Mouse (Mus musculus) c-Kit-positive CD71-positive TER-119-positive erythroid progenitor cells, embryonic 14.5 days (primary cell): ENCODE measurements around the gene Fyco1.
A peak's percentile ranks its signal among the peaks of the same experiment; 100 is the strongest.

ENCODE experiments used
- DNase-seq: peaks from one replicate; pipeline ENCODE4 v3.0.0-alpha.2; 2013; ENCODE audit warnings: low spot score

Fyco1 gene

DNA sequence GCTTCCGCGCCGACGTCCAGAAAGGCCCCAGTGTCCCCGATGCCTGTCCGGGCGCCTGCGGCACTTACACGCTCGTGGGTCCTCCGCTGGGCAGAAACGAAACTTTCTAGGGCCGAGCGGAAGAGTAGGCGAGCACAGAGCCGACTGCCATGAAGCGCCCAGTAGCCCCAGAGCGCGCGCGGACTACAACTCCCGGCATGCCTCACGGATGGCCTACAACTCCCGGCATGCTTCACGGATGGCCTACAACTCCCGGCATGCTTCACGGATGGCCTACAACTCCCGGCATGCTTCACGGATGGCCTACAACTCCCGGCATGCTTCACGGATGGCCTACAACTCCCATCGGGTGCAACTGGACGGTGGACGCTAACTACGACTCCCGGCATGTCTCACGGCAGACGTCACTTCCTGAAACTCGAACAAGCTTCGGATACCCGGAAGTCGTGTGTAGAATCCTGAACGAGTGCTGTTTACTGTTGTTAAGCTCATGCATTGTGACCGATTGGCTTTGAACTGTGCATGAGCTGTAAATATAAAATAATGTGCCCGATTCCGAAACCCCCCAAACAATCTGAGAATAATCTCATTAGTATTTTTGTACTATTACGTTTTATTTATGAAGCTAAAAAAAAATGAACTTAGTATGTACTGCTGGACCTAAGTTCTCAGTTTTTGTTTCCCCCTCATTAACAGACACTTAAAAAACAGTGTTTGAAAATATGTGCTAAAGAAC is at the start of gene Fyco1:
TSS of gene Fyco1 (minus strand) at position 187 of the 736 bp plus-strand sequence.
- peak; percentile 93 for DNase-seq

DNA sequence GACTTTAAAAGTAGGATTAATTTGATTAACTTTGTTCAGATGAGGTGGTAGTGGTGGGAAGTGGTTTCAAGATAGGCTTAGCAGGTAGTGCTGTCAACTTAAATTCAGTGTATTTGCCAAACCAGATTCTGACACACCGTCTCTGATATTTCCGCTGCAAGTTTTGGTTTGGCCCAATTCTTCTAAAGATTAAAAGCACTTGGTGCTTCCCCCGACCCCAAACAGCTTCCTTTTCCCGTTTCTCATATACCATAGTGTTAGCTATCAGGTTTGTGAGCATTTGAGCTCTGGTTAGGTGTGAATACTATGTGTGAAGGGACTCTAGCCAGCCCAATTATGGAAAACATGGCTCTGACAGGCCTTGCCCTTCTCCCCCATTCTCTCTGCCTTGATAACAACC is 20.4 kb upstream of the Fyco1 start:
- no peak for DNase-seq

DNA sequence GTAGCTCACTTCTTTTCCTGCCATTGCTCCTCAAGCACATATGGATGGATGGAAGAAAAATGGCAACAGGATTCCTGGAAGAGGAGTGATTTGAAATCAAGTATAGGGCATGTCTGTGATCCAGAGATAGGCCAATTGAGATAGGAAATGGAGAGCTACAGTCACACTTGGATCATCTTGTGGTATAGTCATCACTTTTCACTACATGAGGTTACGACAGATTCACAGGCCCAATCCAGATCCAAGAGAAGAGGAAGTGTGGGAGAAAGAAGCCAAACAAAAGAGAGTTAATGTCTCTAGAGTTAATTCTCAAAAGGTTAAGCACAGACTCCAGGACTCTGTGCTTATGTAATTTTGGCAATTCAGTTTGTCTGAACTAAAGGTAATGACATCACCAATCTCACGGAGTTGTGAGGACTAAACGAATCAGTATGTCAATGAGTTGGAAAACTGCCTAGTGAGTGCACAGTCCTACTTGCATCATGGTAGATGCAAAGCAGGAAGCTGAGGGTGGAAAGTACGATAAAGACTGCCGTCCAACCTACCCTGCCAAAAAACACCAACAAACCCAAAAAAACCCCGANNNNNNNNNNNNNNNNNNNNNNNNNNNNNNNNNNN is 17.6 kb upstream of the Fyco1 start:
- no peak for DNase-seq

DNA sequence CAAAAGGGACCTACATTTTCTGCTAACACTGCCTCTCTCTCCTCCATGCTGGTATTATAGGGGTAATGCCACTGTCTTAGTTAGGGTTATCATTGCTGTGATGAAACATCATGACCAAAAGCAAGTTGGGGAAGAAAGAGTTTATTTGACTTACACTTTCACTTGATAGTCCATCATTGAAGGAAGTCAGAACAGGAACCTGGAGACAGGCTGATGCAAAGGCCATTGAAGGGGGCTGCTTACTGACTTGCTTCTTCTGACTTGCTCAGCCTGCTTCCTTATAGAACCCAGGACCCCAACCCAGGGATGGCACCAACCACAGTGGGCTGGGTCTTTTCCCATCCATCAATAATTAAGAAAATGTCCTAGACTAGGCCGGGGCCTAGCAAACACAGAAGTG is 11.9 kb upstream of the Fyco1 start:
- no peak for DNase-seq

DNA sequence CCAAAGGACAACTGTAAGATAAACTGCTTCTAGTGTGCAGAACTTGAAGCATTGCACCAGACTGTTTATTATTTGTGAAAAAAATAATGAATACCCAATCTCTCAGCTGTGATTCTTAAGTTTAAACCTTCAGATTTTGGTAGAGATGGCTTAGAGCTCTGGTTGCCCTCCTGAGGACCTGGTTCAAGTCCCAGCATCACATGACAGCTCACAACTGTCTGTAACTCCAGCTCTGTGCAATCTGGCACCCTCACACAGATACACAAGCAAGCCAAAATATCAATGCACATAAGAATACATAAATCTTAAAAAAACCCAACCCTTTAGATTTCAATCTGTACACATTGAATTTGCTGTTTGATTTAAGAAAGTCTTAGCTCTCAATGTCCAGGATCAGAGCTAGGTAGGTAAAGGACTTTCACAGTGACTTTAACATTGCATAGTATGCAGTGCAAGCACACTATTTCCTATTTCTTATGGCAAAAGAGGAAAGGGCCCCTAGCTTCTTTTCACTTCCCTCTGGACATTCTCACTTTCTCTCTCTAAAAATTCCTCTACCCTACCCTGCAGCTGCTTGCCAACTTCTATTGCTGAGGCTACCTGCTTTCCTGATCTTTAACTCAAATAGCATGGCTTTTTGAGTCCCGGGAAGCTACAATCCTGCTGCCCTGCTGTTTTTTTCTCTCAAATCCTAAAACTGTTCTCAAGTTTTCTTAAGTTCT is 11.4 kb upstream of the Fyco1 start:
- DNase-seq = no peak

DNA sequence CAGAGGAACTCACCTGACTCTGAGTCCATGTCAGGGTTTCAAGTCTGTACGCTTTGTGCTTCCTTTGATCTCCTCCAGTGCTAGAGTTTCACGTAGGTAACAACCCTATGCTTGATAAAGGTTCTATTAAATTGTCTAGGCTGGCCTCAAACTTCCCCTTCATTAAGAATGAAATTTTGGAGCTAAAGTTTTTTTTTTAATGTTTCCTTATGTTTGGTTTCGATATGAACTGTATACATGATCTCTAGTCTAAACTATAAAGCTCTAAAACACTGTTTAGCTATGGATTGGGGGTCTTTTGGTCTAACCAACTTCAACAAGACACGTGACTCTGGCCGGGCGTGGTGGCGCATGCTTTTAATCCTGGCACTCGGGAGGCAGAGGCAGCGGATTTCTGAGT is 10.2 kb upstream of the Fyco1 start, which contains the start of gene Xcr1:
TSS of gene Xcr1 (minus strand) at position 101 of the 400 bp plus-strand sequence.
- no peak for DNase-seq

DNA sequence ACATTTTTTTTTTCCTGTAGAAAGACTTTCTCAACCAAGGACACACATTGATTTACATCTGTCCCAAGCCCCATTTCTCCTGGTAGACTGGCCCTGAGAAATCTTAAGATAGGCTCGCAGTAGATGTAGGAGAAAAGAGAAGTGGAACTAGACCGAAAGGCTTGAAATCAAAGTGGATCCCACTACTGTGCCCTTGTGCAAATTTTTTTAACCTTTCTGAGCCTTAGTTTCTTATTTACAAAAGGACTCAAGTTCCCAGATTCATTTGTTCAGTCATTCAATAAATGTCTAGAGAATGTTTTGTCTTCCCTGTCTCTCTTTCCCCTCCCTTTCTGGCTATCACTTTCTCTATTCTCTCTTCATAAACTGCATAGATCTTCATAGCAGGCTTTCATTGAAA is 5.1 kb upstream of the Fyco1 start:
- no peak for DNase-seq

DNA sequence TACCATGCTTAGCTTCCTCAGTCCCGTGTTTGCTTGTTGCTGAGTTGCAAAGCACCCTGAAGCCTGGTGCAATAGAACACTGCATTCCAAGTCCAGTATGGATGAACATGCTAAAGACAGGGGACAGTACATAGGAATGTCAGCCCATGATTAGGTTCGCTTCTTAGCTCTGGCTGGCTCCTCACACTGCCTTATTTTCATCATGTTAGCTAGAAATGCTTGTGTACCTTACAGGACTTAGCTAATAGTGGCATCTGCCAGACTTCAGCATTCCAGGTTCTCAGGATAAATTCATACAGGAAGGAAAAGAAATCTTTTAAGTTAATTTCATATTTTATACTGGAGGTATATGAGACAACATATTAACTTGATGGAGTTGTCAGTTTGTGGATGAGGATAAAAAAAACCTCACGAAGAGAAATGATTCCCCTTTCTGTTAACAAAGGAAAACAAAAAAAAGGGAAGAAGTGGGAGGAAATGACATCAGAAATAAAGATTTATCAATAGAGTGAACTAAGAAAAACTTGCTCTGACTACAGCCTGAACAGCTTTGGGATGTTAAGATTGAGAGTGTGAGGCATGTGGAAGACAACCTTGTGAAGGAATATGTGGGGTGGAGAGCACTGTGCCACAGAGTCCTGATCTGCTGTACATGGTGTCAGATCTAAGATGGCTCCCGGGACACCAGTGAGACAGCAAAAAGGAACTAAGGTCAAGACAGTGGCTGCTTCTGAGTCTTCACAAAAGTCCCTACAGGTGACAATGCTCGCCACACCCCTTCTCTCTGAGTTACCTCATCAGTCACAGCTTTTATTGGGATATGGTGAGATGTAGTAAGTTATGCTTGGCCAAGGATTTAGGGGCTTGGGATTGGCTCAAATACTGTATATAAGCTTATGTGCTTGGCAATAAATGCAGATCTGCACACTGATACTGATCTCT is 1.0 kb upstream of the Fyco1 start:
- no peak for DNase-seq

DNA sequence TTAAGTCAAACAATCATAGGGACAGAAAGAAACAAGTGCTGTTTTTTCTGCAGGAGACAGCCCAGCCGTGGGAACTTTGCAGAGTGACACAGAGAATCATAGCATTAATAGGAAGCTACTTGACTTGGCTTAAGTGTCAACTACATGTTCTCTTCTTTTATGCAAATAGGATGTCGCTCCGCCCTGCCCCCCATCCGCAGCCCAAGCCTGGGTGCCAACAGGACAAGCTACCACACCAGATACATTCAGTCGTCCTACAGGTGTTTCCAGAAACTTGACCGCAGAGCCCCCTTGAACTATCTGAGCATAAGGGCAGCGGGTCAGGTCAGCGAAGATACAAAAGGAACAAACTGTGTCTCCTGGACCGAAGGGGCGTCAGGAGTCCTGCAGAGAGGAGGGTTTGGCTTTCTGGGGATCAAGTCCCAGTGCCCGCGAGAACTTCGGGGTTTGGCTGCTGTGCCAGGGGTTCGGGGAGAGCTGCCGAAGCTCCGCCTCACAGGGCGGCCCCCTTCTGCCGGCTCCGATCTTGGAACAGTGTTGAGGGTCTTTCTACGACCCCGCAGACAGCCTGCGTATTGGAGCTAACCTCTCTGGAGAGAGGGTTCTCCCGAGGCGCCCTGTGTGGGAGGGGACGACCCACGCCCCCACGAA is 512 bp downstream of the Fyco1 start:
- peak; percentile 57 for DNase-seq

DNA sequence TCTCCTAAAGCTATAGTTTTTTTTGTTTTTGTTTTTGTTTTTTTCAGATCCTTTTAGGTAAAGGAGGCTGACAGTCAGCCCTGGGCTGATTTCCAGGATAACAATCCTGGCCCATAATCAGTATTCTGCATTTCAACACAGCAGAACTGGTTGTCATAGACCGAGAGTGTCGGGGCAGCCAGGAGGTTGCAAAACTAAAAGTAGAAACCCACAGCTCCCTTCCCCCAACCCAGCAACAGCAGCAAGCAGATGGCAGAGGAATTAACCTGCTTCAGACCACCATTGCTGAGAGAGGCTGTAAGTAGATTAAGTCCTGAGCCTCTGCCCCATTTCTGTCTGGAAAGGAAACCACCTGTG is 1.0 kb downstream of the Fyco1 start:
- DNase-seq = no peak

DNA sequence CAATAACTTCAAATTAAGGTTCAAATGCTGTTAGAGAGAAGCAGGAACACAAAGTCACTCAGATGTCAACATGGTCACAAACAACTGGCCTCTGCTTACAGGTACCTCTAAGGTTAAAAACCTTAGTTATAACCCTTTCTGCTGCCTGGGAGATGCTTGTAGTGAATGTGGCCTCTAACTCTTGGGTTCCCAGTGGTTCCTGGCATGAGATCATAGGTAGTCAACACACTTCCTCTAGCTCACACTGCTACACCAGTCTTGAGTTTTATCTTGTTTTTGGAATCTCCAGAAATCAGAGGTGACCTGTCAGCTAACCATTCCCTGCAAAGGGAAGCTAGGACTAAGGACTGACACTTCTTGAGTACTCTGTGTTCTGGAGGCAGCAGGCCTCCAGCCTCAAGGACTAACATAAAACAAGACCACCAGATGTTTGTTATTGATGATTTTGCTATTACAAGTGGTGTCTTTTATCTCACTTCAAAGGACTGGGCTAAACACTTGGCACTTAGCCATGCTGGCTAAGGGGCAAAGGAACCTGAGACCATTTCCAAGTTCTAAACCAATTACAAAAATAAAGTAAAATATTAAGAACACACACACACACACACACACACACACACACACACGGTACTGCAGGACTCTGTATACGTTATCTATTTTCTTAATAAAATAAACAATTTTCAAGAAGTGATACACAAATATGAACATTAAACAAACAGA is 1.6 kb downstream of the Fyco1 start:
- no peak for DNase-seq

DNA sequence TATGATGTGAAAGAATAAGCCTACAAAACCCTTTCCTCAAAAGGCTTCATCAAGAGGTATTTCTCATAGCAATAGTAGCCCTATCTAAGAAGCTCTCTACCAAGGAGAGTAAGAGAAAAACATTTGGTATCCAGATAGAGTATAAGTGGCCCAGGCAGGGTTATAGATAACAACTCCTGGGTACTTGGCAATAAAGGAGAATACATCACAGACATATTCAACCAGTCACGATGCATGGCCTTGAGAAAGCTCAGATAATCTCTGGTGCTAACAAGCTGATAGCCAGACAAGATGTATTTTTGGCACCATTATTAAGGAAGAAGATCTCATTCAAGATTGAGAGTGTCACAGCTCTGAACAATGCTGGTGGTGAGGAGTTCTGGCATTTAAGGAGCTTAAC is 5.2 kb downstream of the Fyco1 start:
- peak; percentile 45 for DNase-seq

DNA sequence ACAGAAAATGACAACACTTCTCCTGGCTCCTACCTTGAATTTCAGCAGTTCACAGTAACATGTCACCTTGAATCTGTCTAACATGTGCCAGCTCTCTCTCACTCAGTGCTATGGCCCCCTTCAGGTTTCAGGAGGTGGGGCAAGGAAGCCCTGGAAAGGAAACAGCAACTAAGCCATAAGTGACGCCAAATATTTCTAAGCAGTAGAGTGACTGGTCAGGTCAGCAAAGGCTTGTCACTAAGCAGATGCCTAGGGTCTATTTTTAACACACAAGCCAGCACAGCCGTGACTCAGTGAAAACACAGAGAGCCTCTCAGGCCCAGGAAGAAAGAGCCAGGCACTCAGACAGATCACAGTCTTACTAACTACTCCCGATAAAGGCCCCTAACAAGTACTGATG is 6.6 kb downstream of the Fyco1 start:
- peak; percentile 51 for DNase-seq

DNA sequence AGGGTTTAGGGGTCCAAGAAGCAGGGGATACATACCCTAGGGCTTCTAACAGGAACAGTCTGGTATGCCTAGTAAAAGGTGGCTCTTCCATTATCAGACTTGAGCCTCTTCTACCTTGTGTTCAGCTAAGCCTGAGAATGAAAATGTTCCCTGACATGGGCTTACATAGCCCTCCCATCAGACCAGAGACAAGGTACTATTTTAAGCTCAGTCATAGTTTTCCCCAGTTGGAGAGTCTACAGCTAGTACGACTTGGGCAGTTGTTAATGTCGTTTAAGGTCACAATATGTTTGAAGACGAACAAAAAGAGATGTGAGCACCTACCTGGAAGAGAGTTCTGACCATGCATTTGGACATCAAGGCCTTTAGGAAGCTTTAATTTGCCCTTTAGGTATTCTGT is 7.2 kb downstream of the Fyco1 start:
- DNase-seq = no peak

DNA sequence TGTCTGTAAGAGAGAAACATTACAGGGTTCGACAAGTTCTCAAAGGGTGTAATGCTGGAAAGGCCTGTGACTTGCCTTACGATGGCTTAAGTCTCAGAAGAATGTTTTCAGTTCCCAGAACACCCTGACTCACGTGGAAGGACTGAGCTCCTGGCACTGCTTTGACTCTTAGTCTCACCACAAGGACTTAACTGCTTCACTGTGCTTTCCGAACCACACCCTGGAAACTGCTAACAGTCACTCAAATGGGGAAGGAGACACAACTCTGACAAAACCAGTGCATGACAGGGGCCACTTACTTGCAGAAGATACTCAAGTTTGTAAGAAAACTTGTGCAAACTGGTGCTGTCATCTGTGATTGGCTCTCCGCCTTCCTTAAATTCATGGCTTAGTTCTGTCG is 11.5 kb downstream of the Fyco1 start:
- DNase-seq = no peak

DNA sequence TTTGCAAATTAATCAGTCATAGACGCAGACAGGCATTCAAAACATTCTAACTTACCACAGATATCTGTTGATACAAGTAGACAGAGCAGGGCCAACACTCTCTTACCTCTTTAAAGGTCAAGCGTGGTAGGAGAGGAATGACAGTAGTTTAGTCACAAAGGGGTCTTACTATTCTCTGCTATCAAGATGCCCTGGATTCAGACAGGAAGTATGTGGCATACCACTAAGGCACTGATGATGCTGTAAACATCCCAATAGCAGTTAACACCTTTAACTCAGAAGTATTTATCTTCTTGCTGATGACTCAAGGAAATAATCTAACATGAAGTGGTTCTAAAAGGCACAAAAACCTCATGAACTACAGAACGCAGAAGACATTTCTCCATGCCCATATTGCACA is 15.8 kb downstream of the Fyco1 start:
- DNase-seq = no peak

DNA sequence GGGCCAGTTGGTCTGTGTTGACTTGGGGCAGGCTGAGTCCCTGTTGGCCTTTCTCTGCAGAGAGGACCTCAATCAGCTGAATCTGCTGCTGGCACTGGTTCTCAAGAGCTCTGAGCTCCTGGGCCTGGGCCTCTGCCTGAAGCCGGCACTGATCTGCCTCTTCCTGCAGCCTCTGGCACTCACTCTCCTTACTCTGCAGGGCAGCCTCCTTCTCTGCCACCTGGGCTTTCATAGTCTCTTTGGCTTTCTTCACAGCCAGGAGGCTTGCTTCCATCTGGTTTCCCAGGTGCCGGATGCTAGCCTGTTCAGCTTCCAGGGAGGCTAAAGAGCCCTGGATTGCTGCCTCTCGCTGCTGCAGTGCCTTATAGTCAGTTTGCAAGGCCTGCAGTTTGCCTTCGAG is 22.8 kb downstream of the Fyco1 start:
- no peak for DNase-seq

DNA sequence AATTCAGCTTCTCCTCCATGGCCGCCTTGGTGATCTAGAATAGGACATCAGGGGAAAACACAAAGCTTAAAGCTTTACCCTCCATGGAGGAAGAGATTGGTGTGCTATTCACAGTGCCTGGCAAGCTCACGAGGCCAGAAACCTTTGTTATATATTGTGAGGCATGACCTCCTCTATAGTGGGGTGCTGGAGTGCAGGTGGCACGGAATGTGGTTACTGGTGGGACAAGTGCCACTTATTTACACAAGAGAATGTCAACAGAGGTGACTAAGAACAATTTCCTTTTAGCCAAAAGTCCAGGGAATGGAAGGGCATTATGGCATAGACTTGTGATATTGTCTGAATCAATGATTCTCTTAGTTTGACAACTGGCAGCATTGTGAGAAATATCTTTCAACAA is 25.1 kb downstream of the Fyco1 start:
- no peak for DNase-seq

DNA sequence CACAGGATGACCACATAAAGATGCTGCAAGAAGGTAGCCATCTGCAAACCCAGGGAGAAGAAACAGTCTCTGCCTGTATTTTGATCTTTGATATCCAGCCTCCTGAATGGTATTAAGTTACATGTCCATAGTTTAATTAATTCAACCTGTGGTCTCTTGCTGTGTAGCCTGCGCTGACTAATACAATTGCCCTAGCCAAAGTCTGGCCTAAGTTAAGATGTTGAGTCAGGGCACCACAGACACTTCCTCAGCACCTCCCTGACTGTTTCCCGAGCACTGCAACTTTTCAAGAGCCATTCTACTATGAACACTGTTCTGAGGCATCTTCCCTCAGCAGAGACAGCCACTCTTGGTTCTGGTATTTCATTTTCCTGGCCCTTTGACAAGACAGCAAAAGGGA is 33.1 kb downstream of the Fyco1 start:
- DNase-seq = no peak

DNA sequence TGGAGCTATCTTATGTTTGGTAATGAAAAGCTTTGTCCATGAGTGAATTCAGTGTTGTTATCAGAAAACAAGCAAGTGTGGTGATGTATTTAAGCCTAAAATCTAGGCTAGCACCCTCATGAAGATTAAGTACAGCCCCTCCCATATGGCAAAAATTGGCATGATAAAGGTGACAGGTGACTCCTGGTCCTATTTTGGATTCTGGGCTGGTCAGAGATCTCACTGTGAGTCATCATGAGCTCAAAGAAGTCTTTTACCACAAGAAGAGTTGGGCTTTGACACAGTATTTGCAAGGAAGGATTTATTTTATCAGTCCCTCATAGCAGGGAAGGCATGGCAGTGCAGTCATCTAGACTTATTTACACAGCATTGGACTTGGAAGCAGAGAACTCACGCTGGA is 35.7 kb downstream of the Fyco1 start:
- DNase-seq = no peak

DNA sequence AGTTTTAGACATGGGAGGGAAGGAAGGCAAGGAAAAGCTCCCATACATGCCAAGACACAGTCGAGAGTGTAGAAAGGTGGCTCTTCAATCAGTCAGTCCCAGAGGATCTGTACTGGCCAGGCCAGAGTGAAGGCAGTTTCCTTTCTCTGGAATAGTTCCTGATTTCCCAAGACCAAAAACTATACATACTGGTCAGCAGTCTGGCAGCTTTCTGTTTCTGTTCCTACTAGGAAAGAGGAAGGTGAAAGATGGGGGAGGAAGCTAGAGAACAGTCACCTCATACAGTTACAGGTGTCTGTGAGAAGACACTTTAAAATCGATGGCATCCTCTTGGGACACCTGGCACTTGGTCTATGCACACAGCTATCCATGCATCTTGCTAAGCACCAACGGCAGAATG is 36.3 kb downstream of the Fyco1 start:
- DNase-seq = no peak
